Mouse (Mus musculus) ES-Bruce4 (cell line): ENCODE data around the gene Dnajc17.

Source experiments
- CTCF ChIP-seq: IDR thresholded peaks from one replicate; pipeline ENCODE4 v1.8.1; 2011; ENCODE audit warnings: low read depth, low read length
- EP300 ChIP-seq: IDR thresholded peaks from 2 replicates; pipeline ENCODE4 v1.6.1; 2011; ENCODE audit warnings: low read depth, low read length; ENCODE audit not compliant: insufficient read depth
- POLR2A ChIP-seq: IDR thresholded peaks from one replicate; pipeline ENCODE4 v1.8.1; 2011; ENCODE audit warnings: low read length; ENCODE audit not compliant: insufficient read depth

- TF ChIP-seq EP300 (no peak), CTCF (no peak), POLR2A (no peak)
Observed at GRCm38 (mm10) chr2:119171574-119171973, 37.0 kb downstream of the Dnajc17 start.
